Mouse (Mus musculus) neural tube, embryonic 11.5 days (tissue): Measurements from ENCODE around the gene Krtap19-3. TPM values are rescaled to one million over a fixed set of nuclear protein-coding genes. Genes with fewer than 3 reads are reported as not detected.

ENCODE experiments used
- ATAC-seq: fragments of 200-750 bp; cut with Nextera tagmentation; 2 replicates; pipeline ENCODE4 v1.8.0; 2017; ENCODE audit warnings: moderate number of reproducible peaks, mild to moderate bottlenecking, moderate TSS enrichment, moderate library complexity; ENCODE audit not compliant: insufficient read depth, low FRiP score, low TSS enrichment
- DNase-seq: peaks from one replicate; pipeline ENCODE4 v3.0.0-alpha.2; 2015; ENCODE audit warnings: low spot score
- H3K27ac ChIP-seq: fragments of 300-500 bp; sonication (generic); 2 replicates; pipeline ENCODE4 v1.5.1; 2014; ENCODE audit warnings: low read depth, mild to moderate bottlenecking, low read length
- H3K27me3 ChIP-seq: fragments of 300-500 bp; sonication (generic); 2 replicates; pipeline ENCODE4 v1.6.1; 2014; ENCODE audit warnings: mild to moderate bottlenecking, low read length, mixed read lengths; ENCODE audit not compliant: control insufficient read depth, insufficient read depth
- H3K36me3 ChIP-seq: fragments of 300-500 bp; sonication (generic); 2 replicates; pipeline ENCODE4 v1.6.1; 2014; ENCODE audit warnings: mild to moderate bottlenecking, low read length, moderate library complexity, mixed read lengths; ENCODE audit not compliant: control insufficient read depth, insufficient read depth
- H3K4me1 ChIP-seq: fragments of 300-500 bp; sonication (generic); 2 replicates; pipeline ENCODE4 v1.6.1; 2014; ENCODE audit warnings: low read length, mixed read lengths; ENCODE audit not compliant: control insufficient read depth, insufficient read depth
- H3K4me2 ChIP-seq: fragments of 300-500 bp; sonication (generic); 2 replicates; pipeline ENCODE4 v1.6.1; 2014; ENCODE audit warnings: low read depth, mild to moderate bottlenecking, moderate library complexity
- H3K4me3 ChIP-seq: fragments of 300-500 bp; sonication (generic); 2 replicates; pipeline ENCODE4 v1.5.1; 2014; ENCODE audit warnings: low read depth, low read length
- H3K9ac ChIP-seq: fragments of 300-500 bp; sonication (generic); 2 replicates; pipeline ENCODE4 v1.6.1; 2014; ENCODE audit warnings: mild to moderate bottlenecking, low read length
- H3K9me3 ChIP-seq: fragments of 300-500 bp; sonication (generic); 2 replicates; pipeline ENCODE4 v1.6.1; 2016; ENCODE audit warnings: low read length; ENCODE audit not compliant: control insufficient read depth
- WGBS: fragments of 180-500 bp; shearing (Covaris S2); extraction: QIAGEN DNeasy Blood & Tissue Kit; methylation state at CpG from one replicate; pipeline ENCODE4 v1.1.7; 2014; 5-methylcytosine and 5-hydroxymethylcytosine counted together
- polyA plus RNA-seq: library from polyadenylated mRNA; unstranded; fragments of >200 nt; fragmentation: Nextera tagmentation; extraction: Ambion mirVana; gene quantifications from 2 replicates; pipeline ENCODE4 v1.2.1, GENCODE M21; 2014

Gene Krtap19-3
- polyA plus RNA-seq, 1 experiment from 2014 or later = not detected

DNA sequence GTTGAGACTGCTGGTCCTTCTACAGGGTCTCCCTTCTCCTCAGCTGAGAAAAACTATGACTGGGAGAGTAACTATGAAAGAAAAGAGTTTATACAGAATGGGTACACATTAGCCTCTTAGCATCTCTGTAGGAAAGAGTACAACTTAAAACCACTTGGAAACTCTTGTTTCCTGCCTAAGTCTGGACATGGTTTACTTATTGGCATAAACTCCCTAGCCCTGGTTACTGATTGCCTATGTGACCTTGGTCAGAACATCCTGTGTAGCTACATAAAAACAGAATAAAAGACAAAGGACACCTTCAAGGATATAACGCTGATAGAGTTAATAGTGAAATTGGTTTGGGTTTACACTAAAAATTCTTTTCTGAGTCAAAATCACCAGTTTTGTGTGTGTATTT lies 30.5 kb downstream of the Krtap19-3 start:
- WGBS = 92% methylated on average over 1 of the region's 1 CpGs
- no peaks in the 10 kb centered on the region for H3K4me1 ChIP-seq
- no peaks in the 10 kb centered on the region for H3K36me3 ChIP-seq
- H3K9ac ChIP-seq = no peak overlapping the region
- DNase-seq (no peak), ATAC-seq (no peak)
- no peak overlapping the region for H3K4me2 ChIP-seq
- H3K27me3 ChIP-seq = no peaks in the 10 kb centered on the region
- no peak overlapping the region for H3K4me3 ChIP-seq
- no peaks in the 10 kb centered on the region for H3K9me3 ChIP-seq
- no peak overlapping the region for H3K27ac ChIP-seq

Other genes starting within 250 kb of the Krtap19-3 start
- gene Krtap26-1, start 230.2 kb downstream of the Krtap19-3 start, polyA plus RNA-seq = not detected in 2 replicates
- gene Krtap27-1, start 206.4 kb downstream of the Krtap19-3 start, polyA plus RNA-seq = not detected in 2 replicates
- gene 2310061N02Rik, start 170.1 kb downstream of the Krtap19-3 start, polyA plus RNA-seq = not detected in 2 replicates
- not detected in 2 replicates for gene Krtap13-1, start 149.2 kb downstream of the Krtap19-3 start, polyA plus RNA-seq
- not detected in 2 replicates for gene Krtap13, start 126.4 kb downstream of the Krtap19-3 start, polyA plus RNA-seq
- gene 2310034C09Rik, start 119.2 kb downstream of the Krtap19-3 start, polyA plus RNA-seq = not detected in 2 replicates
- not detected in 2 replicates for gene 2310057N15Rik, start 103.8 kb downstream of the Krtap19-3 start, polyA plus RNA-seq
- not detected in 2 replicates for gene Gm5965, start 100.1 kb downstream of the Krtap19-3 start, polyA plus RNA-seq
- gene Gm20741, start 65.8 kb downstream of the Krtap19-3 start, polyA plus RNA-seq = not detected in 2 replicates
- not detected in 2 replicates for gene Krtap15, start 57.8 kb downstream of the Krtap19-3 start, polyA plus RNA-seq
- not detected in 2 replicates for gene Krtap14, start 51.9 kb downstream of the Krtap19-3 start, polyA plus RNA-seq
- gene Krtap19-1, start 8.6 kb downstream of the Krtap19-3 start, polyA plus RNA-seq = not detected in 2 replicates
- gene Krtap19-2, start 3.8 kb downstream of the Krtap19-3 start, polyA plus RNA-seq = not detected in 2 replicates
- gene Krtap19-4, start 7.1 kb upstream of the Krtap19-3 start, polyA plus RNA-seq = not detected in 2 replicates
- gene Krtap19-5, start 18.4 kb upstream of the Krtap19-3 start, polyA plus RNA-seq = not detected in 2 replicates
- gene Krtap19-9b, start 54.2 kb upstream of the Krtap19-3 start, polyA plus RNA-seq = not detected in 2 replicates
- not detected in 2 replicates for gene Krtap16-3, start 84.8 kb upstream of the Krtap19-3 start, polyA plus RNA-seq
- gene Krtap22-2, start 132.7 kb upstream of the Krtap19-3 start, polyA plus RNA-seq = not detected in 2 replicates
- gene Gm10229, start 137.2 kb upstream of the Krtap19-3 start, polyA plus RNA-seq = not detected in 2 replicates
- not detected in 2 replicates for gene Krtap6-1, start 153.7 kb upstream of the Krtap19-3 start, polyA plus RNA-seq
- gene Gm10228, start 163.4 kb upstream of the Krtap19-3 start, polyA plus RNA-seq = not detected in 2 replicates
- gene Krtap6-5, start 169.8 kb upstream of the Krtap19-3 start, polyA plus RNA-seq = not detected in 2 replicates
- gene 1110025L11Rik, start 186.0 kb upstream of the Krtap19-3 start, polyA plus RNA-seq = not detected in 2 replicates
- not detected in 2 replicates for gene Krtap6-3, start 206.0 kb upstream of the Krtap19-3 start, polyA plus RNA-seq